Mouse (Mus musculus) ovary, adult 2 months (tissue): ENCODE measurements around the gene Cbx7. TPM values are rescaled to one million over a fixed set of nuclear protein-coding genes. Genes with fewer than 3 reads are reported as not detected.

Experiments
- polyA plus RNA-seq: library from polyadenylated mRNA; depleted of rRNA; stranded (reverse); fragments of >200 nt; gene quantifications from 2 replicates; pipeline ENCODE4 v1.2.3, GENCODE M21; 2012; rRNA removed

Cbx7 gene
- 30.4 and 38.6 TPM in 2 replicates for polyA plus RNA-seq

DNA sequence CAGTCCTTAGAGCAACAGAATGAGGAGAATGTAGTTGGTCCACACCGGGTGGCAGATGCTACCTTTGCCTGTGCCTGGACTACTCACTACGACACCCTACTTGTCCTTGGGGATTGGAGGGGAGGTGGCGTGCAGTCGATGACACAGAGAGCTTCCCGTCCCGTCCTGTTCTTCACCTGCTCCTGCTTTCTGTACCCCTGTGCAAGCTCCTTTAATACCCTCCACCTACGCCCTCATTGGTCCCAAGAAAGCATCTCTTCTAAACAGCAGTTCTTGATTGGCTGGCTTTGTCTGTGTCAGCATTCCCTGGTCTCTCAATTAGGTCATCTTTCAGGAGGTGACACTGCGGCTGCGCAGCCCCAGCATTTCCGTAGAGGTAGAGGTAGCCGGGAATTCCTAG lies at the start of gene Cbx7:
Gene Cbx7, minus strand, starts transcription at position 180 of the 400 bp plus-strand sequence.

DNA sequence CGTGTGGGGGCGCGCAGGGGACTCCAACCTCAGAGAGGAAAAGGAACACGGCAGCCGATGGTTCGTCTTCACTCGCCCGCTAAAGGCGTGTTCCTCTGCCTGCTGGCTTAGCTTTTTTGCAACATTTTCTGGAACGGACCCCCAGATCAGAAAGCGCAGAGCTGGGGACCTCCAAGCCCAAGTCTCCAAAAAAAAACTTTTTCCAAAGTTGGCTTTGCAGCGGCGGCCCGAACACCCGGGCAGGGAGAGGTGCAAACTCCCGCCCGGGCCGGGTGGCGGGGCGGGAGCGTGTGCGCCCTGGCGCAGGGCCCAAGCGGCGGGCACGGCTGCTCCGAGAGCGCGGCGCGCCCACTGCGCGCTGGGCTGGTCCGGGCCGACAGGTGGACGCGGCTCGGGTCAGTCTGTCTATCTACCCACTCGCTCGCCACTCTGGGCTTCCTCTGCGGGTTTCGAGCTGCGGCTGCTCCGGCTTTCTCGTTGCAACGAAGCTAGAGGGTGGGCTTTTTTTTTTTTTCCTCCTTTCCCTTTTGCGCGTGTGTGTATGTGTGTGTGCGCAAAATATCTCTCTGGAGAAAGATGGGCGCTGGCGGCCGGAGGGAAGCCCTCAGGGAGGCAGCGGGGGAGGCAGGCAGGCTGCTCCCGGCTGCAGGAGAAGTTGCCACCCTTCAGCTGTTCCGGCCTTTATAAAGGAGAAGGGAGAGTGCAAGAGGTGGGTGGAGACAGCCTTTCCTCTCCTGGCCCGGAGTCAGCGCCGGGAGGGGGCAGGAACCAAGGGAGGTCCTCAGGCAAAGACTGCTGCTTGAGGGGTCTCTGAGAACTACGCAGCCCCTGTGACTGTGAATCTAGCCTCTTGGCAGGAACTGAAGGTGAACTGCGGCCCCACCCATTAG lies 43.6 kb upstream of the Cbx7 start, which contains the start of gene Pdgfb:
Gene Pdgfb, minus strand, starts transcription at position 657 of the 890 bp plus-strand sequence.

GRCm38 (mm10) chr15:79891436-79892212 lies 79.3 kb downstream of the Cbx7 start, which contains the start of gene Apobec3:
Gene Apobec3, plus strand, starts transcription at chr15:79891659.

Other genes with a start within 250 kb of the Cbx7 start
- gene Sun2, start 228.6 kb downstream of the Cbx7 start, polyA plus RNA-seq, result 58.9 and 61.5 TPM in 2 replicates
- gene Dnal4, start 193.3 kb downstream of the Cbx7 start, polyA plus RNA-seq, result 44.1 and 58.8 TPM in 2 replicates
- 6.4 and 7.0 TPM in 2 replicates for gene Nptxr, start 166.4 kb downstream of the Cbx7 start, polyA plus RNA-seq
- gene Npcd, start 136.9 kb downstream of the Cbx7 start, polyA plus RNA-seq, result 0.75 and 10.2 TPM in 2 replicates
- gene Cbx6, start 136.4 kb downstream of the Cbx7 start, polyA plus RNA-seq, result 174 and 177 TPM in 2 replicates
- gene Apobec3, start 79.5 kb downstream of the Cbx7 start, polyA plus RNA-seq, result 23.8 and 30.9 TPM in 2 replicates
- gene Pdgfb, start 43.9 kb upstream of the Cbx7 start, polyA plus RNA-seq, result 36.5 and 38.8 TPM in 2 replicates
- gene Syngr1, start 120.2 kb upstream of the Cbx7 start, polyA plus RNA-seq, result 52.7 and 64.8 TPM in 2 replicates
- 697 and 996 TPM in 2 replicates for gene Rpl3, start 120.7 kb upstream of the Cbx7 start, polyA plus RNA-seq
- 36.8 and 39.3 TPM in 2 replicates for gene Tab1, start 162.0 kb upstream of the Cbx7 start, polyA plus RNA-seq
- gene Mgat3, start 202.6 kb upstream of the Cbx7 start, polyA plus RNA-seq, result 17.4 and 20.3 TPM in 2 replicates